Mouse (Mus musculus) kidney, postnatal 36 days (tissue): ENCODE measurements around the gene Nom1.
"Not testable (repeated sequence)": the region's sequence is repeated elsewhere in the genome, so short reads cannot be mapped to it uniquely, and the experiment has no call there.

Experiments used
- DNase-seq, 2 experiments: peaks; one replicate each; pipeline ENCODE4 v3.0.0; 2021 to 2022; ENCODE audit warnings: mixed read lengths in 2 of 2

The Nom1 gene

GRCm38 (mm10) chr5:29434228-29434871 lies at the start of gene Nom1:
TSS of gene Nom1 (plus strand) at chr5:29434664.
- DNase-seq: peak; percentile 92 to 94

- no peak for DNase-seq
Measured at GRCm38 (mm10) chr5:29387591-29387990, 46.9 kb upstream of the Nom1 start.

- DNase-seq: peak in 1 of 2 experiments; percentile 4
Measured at GRCm38 (mm10) chr5:29388181-29388943, 46.1 kb upstream of the Nom1 start.

- peak; percentile 73 to 93 for DNase-seq
Measured at GRCm38 (mm10) chr5:29388944-29389765, 45.3 kb upstream of the Nom1 start.

- peak in 1 of 2 experiments; percentile 16 for DNase-seq
Measured at GRCm38 (mm10) chr5:29398427-29398826, 36.0 kb upstream of the Nom1 start.

GRCm38 (mm10) chr5:29410854-29411253 lies 23.6 kb upstream of the Nom1 start:
- DNase-seq: no peak

GRCm38 (mm10) chr5:29413041-29413440 lies 21.4 kb upstream of the Nom1 start:
- peak in 1 of 2 experiments; percentile 27 for DNase-seq

GRCm38 (mm10) chr5:29423330-29423729 lies 11.1 kb upstream of the Nom1 start:
- DNase-seq: not testable (repeated sequence)

- peak; percentile 38 to 70 for DNase-seq
Measured at GRCm38 (mm10) chr5:29434872-29435358, 451 bp downstream of the Nom1 start.

GRCm38 (mm10) chr5:29435491-29435890 lies 1.0 kb downstream of the Nom1 start:
- no peak for DNase-seq

GRCm38 (mm10) chr5:29436728-29437127 lies 2.3 kb downstream of the Nom1 start:
- not testable (repeated sequence) for DNase-seq

GRCm38 (mm10) chr5:29445275-29445674 lies 10.8 kb downstream of the Nom1 start:
- no peak for DNase-seq

GRCm38 (mm10) chr5:29452352-29452751 lies 17.9 kb downstream of the Nom1 start:
- no peak for DNase-seq

GRCm38 (mm10) chr5:29456895-29457656 lies 22.6 kb downstream of the Nom1 start:
- no peak for DNase-seq

- DNase-seq: no peak
Measured at GRCm38 (mm10) chr5:29462943-29463686, 28.7 kb downstream of the Nom1 start.

- DNase-seq: no peak
Measured at GRCm38 (mm10) chr5:29467489-29468350, 33.3 kb downstream of the Nom1 start.

GRCm38 (mm10) chr5:29468351-29469065 lies 34.0 kb downstream of the Nom1 start:
- DNase-seq: no peak

GRCm38 (mm10) chr5:29469501-29469900 lies 35.0 kb downstream of the Nom1 start:
- no peak for DNase-seq

- DNase-seq: no peak
Measured at GRCm38 (mm10) chr5:29470271-29470670, 35.8 kb downstream of the Nom1 start.

- no peak for DNase-seq
Measured at GRCm38 (mm10) chr5:29470851-29471394, 36.5 kb downstream of the Nom1 start.
